Mouse (Mus musculus): Measurements from ENCODE around the gene Aqp1. TPM values are rescaled to one million over a fixed set of nuclear protein-coding genes. Genes with fewer than 3 reads are reported as not detected.
A peak's percentile ranks its signal among the peaks of the same experiment; 100 is the strongest.

Aqp1 gene
- polyA plus RNA-seq, 1 experiment from 2014 or later, result 70.5 TPM

DNA sequence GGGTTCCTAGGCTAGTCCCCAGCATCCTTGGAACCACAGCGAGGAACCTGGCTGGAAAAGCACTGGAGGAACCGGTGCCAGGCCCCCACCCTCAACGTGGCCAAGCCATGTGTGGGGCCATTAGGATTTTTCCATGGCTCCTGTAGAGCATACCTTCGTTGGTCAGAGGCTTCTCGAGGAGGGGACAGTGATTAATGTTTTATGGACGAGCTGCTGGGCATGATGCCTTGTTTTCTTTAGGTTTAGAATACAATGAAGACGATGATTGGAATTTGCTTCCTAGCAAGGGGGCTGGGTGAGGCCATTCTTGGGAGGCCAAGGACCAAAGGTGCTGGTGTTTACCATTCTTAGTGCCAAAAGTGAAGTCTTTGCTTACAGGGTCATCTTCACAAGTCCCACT lies 15.5 kb downstream of the Aqp1 start:
- WGBS, result 50% methylated on average over 7 of the region's 7 CpGs

DNA sequence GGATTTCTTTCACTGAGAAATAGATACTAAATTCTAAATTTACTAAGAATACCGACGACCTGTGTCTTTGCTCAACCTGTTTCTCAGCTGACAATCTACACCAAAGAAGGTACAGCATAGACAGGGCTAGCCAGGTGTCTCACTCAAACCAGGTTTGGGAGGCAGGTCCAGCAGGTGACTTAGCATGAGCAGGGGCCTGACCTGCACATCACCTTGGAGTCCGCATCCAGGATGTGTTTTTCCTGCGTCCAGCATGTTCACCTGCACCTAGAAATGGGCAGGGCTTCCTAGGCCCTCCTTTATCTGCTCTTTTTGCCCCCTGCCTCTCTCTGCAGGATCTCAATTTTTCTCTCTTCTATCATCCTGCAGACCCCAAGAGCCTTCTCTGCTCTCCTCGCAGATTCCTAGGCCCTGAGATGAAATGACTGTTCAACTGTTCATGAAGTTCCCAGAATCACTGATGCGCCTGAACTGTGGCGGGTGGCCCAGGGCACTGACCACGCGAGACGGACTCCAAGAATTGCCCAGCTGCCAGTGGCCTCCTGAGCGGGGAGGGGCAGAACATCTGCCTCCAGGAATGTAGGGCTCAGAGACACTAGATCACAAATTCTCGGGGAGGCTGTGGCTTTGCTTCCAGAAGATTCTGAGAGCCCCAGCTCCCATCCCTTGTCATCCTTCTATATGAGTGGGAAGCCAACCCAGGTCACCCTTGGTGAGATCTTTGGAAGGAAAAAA lies 17.6 kb downstream of the Aqp1 start:
- 75% methylated on average over 12 of the region's 12 CpGs for WGBS
- ATAC-seq (ENCODE audit: low read depth), result no peak
- H3K4me1 ChIP-seq (replicated peaks; ENCODE audit: control insufficient read depth, insufficient read depth, low read length), result peaks cover 17% of the 10 kb centered on the region
- 0 out of 2 replicates have a peak, but pooled peaks cover 2% of the 10 kb centered on the region for H3K9me3 ChIP-seq (ENCODE audit: control insufficient read depth, low read length)
- H3K27ac ChIP-seq (ENCODE audit: low read length), result no peak overlapping the region
- no peaks in the 10 kb centered on the region for H3K36me3 ChIP-seq (ENCODE audit: control insufficient read depth, insufficient read depth, low read length)
- no peak overlapping the region for H3K4me3 ChIP-seq (ENCODE audit: low read length)
- H3K27me3 ChIP-seq (ENCODE audit: control insufficient read depth, insufficient read depth, low read depth, low read length), result no peaks in the 10 kb centered on the region
- H3K4me2 ChIP-seq (ENCODE audit: low read depth, low read length), result no peak overlapping the region
- no peak overlapping the region for H3K9ac ChIP-seq (ENCODE audit: low read length)

More for the DNA sequence above, 15.5 kb downstream of the Aqp1 start:
- H3K4me1 ChIP-seq (replicated peaks; ENCODE audit: control insufficient read depth, insufficient read depth, low read length), result peaks cover 14% of the 10 kb centered on the region
- 0 out of 2 replicates have a peak, but pooled peaks cover 2% of the 10 kb centered on the region for H3K9me3 ChIP-seq (ENCODE audit: control insufficient read depth, low read length)
- H3K36me3 ChIP-seq (ENCODE audit: control insufficient read depth, insufficient read depth, low read length), result no peaks in the 10 kb centered on the region
- H3K4me2 ChIP-seq (ENCODE audit: low read depth, low read length), result no peak overlapping the region
- ATAC-seq (ENCODE audit: low read depth), result no peak
- H3K27me3 ChIP-seq (ENCODE audit: control insufficient read depth, insufficient read depth, low read depth, low read length), result no peaks in the 10 kb centered on the region
- H3K9ac ChIP-seq (ENCODE audit: low read length), result no peak overlapping the region
- H3K4me3 ChIP-seq (ENCODE audit: low read length), result no peak overlapping the region
- H3K27ac ChIP-seq (ENCODE audit: low read length), result no peak overlapping the region

DNA sequence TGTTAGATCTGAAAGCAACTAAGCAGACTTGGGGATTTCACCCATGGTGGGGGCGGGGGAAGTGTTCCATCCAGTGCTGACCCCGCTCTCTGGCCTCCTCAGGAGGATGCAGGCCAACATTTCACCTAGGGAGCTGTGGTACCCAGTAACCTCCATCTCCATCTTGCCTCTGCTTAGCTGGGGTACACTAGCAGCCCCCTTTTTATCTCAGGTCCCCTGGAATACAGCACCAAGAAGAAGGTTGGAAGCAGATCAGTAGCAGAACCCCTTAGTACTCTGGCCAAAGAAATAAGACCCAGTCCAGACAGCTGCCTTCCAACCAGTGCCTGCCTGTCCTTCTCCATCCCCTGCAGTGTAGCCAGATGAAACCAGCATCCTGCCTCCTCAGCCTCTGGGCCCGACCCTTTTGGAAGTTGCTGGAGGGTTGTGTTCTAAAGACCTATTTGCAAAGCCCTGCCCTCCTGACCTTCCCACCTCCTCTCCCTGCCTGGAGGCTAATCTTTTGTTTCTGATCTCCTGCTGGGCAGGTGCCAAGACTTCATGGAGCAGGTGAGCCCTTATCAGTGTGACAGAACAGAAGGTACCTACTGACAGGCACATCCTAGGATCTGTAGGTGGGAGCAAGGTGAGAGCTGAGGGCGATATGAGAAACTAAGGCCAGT lies 18.4 kb downstream of the Aqp1 start:
- H3K36me3 ChIP-seq (ENCODE audit: control insufficient read depth, insufficient read depth, low read length), result no peaks in the 10 kb centered on the region
- no peaks in the 10 kb centered on the region for H3K27me3 ChIP-seq (ENCODE audit: control insufficient read depth, insufficient read depth, low read depth, low read length)
- H3K9me3 ChIP-seq (ENCODE audit: control insufficient read depth, low read length), result 0 out of 2 replicates have a peak, but pooled peaks cover 2% of the 10 kb centered on the region
- H3K9ac ChIP-seq (ENCODE audit: low read length), result no peak overlapping the region
- 80% methylated on average over 4 of the region's 4 CpGs for WGBS
- no peak overlapping the region for H3K4me2 ChIP-seq (ENCODE audit: low read depth, low read length)
- no peak overlapping the region for H3K4me3 ChIP-seq (ENCODE audit: low read length)
- H3K4me1 ChIP-seq (replicated peaks; ENCODE audit: control insufficient read depth, insufficient read depth, low read length), result peaks cover 16% of the 10 kb centered on the region
- no peak for ATAC-seq (ENCODE audit: low read depth)
- no peak overlapping the region for H3K27ac ChIP-seq (ENCODE audit: low read length)

- Histone ChIP-seq H3K9me3 (ENCODE audit: control insufficient read depth, low read length) (no peaks in the 10 kb centered on the region), H3K36me3 (ENCODE audit: control insufficient read depth, insufficient read depth, low read length) (no peaks in the 10 kb centered on the region), H3K4me3 (ENCODE audit: low read length) (no peak overlapping the region), H3K27me3 (ENCODE audit: control insufficient read depth, insufficient read depth, low read depth, low read length) (no peaks in the 10 kb centered on the region), H3K4me1 (replicated peaks; ENCODE audit: control insufficient read depth, insufficient read depth, low read length) (peaks cover 16% of the 10 kb centered on the region), H3K27ac (ENCODE audit: low read length) (peak overlapping the region; percentile 33; the same call in 1 of the 2 replicates), H3K4me2 (ENCODE audit: low read depth, low read length) (no peak overlapping the region), H3K9ac (ENCODE audit: low read length) (no peak overlapping the region)
- WGBS, result 36% methylated on average over 7 of the region's 7 CpGs
- ATAC-seq (ENCODE audit: low read depth), result peak; percentile 58
These were observed 19.3 kb downstream of the Aqp1 start for GRCm38 (mm10) chr6:55355575-55355974.

DNA sequence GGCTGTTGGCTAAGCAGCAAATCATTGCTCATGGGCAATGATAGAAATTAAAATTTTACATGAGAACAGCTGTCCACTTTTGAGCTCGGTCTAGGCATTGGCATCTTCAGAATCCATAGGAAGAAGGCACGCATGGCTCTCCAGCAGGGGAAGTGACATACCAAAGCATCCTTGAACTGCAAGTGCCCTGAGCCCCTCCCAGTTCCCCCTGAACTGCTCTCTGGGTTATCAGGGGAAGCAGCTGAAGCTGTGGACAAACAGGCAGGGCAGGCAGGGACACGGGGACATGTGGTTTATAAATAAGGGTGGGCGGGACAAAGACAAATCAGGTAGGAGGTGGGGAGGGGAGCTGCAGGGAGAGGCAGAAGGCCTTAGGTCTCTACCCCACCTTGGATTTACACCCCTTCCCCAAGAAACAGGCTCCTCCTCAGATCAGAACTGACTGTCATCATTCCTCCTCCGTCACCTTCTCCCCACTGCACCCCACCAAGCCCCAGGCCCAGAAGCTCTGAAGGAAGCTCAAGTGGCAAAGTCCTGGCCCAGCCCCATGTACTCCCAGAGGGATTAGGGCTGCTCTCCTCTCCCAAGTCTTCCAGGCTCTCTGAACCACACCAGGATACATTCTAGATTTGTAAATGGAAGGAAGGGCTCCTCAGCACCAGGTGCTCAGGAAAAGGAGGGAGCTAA lies 19.9 kb downstream of the Aqp1 start:
- peak; percentile 31; the same call in 1 of the 2 replicates for ATAC-seq (ENCODE audit: low read depth)
- H3K9me3 ChIP-seq (ENCODE audit: control insufficient read depth, low read length), result no peaks in the 10 kb centered on the region
- H3K4me2 ChIP-seq (ENCODE audit: low read depth, low read length), result no peak overlapping the region
- H3K4me3 ChIP-seq (ENCODE audit: low read length), result no peak overlapping the region
- no peaks in the 10 kb centered on the region for H3K36me3 ChIP-seq (ENCODE audit: control insufficient read depth, insufficient read depth, low read length)
- peaks cover 16% of the 10 kb centered on the region for H3K4me1 ChIP-seq (replicated peaks; ENCODE audit: control insufficient read depth, insufficient read depth, low read length)
- H3K27me3 ChIP-seq (ENCODE audit: control insufficient read depth, insufficient read depth, low read depth, low read length), result no peaks in the 10 kb centered on the region
- peak overlapping the region; percentile 33; the same call in 1 of the 2 replicates for H3K27ac ChIP-seq (ENCODE audit: low read length)
- WGBS, result 18% methylated on average over 5 of the region's 5 CpGs
- no peak overlapping the region for H3K9ac ChIP-seq (ENCODE audit: low read length)

DNA sequence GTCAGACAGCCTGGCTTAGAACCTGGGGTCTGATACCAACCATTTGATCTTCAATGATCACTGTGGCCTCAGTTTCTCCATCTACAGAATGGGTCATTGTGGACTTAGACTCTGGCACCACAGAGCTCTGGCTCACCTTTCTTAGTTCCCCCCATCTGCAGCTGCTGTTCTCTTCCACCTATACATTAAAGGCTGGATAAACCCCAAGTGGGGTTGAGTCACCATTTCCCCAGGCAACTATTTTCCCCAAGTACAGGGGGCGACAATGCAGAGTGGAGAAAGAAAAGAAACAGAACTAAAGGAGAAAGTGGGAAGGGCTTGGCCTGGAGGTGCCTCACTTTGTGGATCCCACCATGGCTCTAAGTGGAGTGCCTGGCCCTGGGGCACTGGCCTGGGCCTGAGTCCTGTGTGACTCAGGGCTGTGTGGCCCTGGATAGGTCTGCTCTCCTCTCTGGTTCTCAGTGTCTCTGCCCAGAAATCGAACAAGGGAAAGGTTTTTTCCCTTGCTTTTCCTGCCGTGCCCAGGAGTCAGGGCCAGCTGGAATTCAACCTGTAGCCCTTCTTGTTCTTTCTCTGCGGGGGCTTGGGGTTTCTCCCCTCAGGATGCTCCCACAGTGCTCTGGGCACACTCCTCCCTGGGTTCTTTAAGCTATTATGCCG lies 20.9 kb downstream of the Aqp1 start:
- Histone ChIP-seq H3K4me1 (replicated peaks; ENCODE audit: control insufficient read depth, insufficient read depth, low read length) (peaks cover 16% of the 10 kb centered on the region), H3K4me3 (ENCODE audit: low read length) (no peak overlapping the region), H3K4me2 (ENCODE audit: low read depth, low read length) (no peak overlapping the region), H3K9me3 (ENCODE audit: control insufficient read depth, low read length) (no peaks in the 10 kb centered on the region), H3K27me3 (ENCODE audit: control insufficient read depth, insufficient read depth, low read depth, low read length) (no peaks in the 10 kb centered on the region), H3K9ac (ENCODE audit: low read length) (no peak overlapping the region), H3K36me3 (ENCODE audit: control insufficient read depth, insufficient read depth, low read length) (no peaks in the 10 kb centered on the region), H3K27ac (ENCODE audit: low read length) (0 out of 2 replicates have a peak overlapping the region, but pooled peaks have one; percentile 0)
- WGBS, result 60% methylated on average over 5 of the region's 5 CpGs
- no peak for ATAC-seq (ENCODE audit: low read depth)

GRCm38 (mm10) chr6:55357636-55358031 lies 21.4 kb downstream of the Aqp1 start:
- ATAC-seq (ENCODE audit: low read depth), result peak; percentile 21; the same call in 1 of the 2 replicates
- WGBS, result 16% methylated on average over 6 of the region's 6 CpGs
- no peak overlapping the region for H3K4me2 ChIP-seq (ENCODE audit: low read depth, low read length)
- no peaks in the 10 kb centered on the region for H3K36me3 ChIP-seq (ENCODE audit: control insufficient read depth, insufficient read depth, low read length)
- H3K9me3 ChIP-seq (ENCODE audit: control insufficient read depth, low read length), result no peaks in the 10 kb centered on the region
- 0 out of 2 replicates have a peak overlapping the region, but pooled peaks have one; percentile 0 for H3K27ac ChIP-seq (ENCODE audit: low read length)
- no peak overlapping the region for H3K9ac ChIP-seq (ENCODE audit: low read length)
- peaks cover 16% of the 10 kb centered on the region for H3K4me1 ChIP-seq (replicated peaks; ENCODE audit: control insufficient read depth, insufficient read depth, low read length)
- no peak overlapping the region for H3K4me3 ChIP-seq (ENCODE audit: low read length)
- no peaks in the 10 kb centered on the region for H3K27me3 ChIP-seq (ENCODE audit: control insufficient read depth, insufficient read depth, low read depth, low read length)

DNA sequence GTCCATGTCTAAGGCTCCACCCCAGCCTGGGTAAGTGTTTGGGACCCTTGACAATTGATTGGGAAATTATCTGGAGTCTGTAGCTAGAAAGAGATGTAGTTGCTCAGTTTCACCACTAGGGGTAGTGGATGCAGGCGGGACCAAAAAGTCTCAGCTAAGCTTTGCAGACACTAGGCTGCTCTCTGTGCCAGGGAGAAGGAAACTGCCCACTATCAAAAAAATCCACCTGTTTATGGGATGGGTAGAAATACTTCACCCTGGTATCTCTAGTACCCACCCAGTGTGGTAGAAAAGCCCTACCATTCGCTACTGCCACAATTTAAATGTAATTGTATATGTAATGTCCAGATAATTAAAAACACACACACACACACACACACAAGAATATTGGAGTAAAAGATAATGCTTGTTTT lies 22.5 kb downstream of the Aqp1 start:
- Histone ChIP-seq H3K27me3 (ENCODE audit: control insufficient read depth, insufficient read depth, low read depth, low read length) (no peaks in the 10 kb centered on the region), H3K27ac (ENCODE audit: low read length) (no peak overlapping the region), H3K9ac (ENCODE audit: low read length) (no peak overlapping the region), H3K9me3 (ENCODE audit: control insufficient read depth, low read length) (no peaks in the 10 kb centered on the region), H3K4me3 (ENCODE audit: low read length) (no peak overlapping the region), H3K4me2 (ENCODE audit: low read depth, low read length) (no peak overlapping the region), H3K4me1 (replicated peaks; ENCODE audit: control insufficient read depth, insufficient read depth, low read length) (peaks cover 16% of the 10 kb centered on the region), H3K36me3 (ENCODE audit: control insufficient read depth, insufficient read depth, low read length) (no peaks in the 10 kb centered on the region)
- no peak for ATAC-seq (ENCODE audit: low read depth)
- WGBS, result 27% methylated on average over 2 of the region's 2 CpGs
